Mouse (Mus musculus) adrenal gland, adult 18-20 months (tissue): ENCODE data around the gene Nudc. TPM values are rescaled to one million over a fixed set of nuclear protein-coding genes. Genes with fewer than 3 reads are reported as not detected.

Experiments
- DNase-seq, 2 experiments: peaks; one replicate each; pipeline ENCODE4 v3.0.0; 2021 to 2022; ENCODE audit warnings: low spot score in 2 of 2
- microRNA-seq, 2 experiments: library from miRNA; unstranded; fragments of <30 nt; microRNA quantifications; one replicate each; pipeline ENCODE4 v1.2.0; 2021; ENCODE audit warnings: borderline number of aligned reads in 2 of 2
- total RNA-seq, 2 experiments: library from RNA; stranded (reverse); gene quantifications; 1 replicate in 1 of 2; 2 replicates in 1 of 2; pipeline ENCODE4 v1.2.3; 2021

Nudc gene
- total RNA-seq, 2 experiments from 2014 or later = 148 to 172 TPM

DNA sequence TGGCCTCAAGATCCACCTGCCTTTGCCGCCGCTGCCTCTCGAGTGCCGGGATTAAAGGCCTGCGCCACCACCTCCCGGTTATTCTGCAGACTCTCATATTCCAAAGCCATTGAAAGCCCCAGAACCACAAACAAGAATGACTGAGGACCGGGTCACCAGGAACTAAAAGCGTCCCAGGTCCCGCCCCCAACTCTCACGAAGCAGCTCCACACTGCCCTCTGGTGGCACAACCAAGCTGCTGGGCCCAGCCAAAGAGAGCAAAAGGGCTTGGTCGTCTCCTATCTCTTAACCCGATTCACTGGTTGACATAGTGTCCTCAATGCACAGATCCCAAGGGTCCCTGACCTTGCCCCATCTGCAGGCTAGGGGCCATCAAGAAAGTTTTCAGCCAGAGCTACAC is 51.4 kb downstream of the Nudc start:
- DNase-seq = peak; percentile 96

DNA sequence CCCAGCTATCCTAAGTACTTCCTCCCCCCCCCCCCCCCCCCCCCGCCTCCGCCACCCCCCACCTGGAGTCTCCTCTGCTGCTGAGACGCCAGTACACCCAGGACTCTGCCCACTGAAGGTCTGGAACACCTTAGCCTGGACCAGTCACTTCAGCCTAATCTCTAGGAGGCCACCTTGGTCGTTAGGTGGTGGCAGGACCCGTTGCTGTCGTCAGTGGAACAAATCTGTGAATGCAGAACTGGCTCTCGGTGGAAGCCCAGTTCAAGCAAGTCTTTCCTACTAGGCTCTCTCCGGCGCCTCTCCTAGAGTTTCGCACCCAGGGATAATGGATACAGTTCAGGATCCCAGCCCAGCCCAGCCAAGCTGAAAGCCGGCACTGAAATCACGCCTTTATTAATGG is 51.9 kb downstream of the Nudc start:
- DNase-seq = no peak

DNA sequence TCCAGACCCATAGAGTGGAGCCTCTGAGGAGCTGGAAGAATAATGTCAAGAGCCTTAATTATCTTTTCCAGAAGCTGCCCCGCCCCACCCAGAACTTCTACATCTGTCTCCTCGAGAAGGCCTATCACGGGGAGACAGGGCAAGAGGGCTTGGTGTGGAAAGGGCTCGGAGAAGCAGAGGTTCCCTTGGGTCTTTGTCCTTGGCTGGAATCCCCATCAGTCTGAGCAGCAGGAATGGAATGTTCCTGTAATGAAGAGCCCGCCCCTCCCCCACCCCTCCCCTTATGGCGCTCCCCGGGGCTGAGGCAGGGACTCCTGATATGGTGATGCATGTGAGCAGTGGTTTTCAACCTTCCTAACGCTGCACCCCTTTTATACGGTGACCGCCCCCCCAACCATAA is 54.0 kb downstream of the Nudc start:
- no peak for DNase-seq

DNA sequence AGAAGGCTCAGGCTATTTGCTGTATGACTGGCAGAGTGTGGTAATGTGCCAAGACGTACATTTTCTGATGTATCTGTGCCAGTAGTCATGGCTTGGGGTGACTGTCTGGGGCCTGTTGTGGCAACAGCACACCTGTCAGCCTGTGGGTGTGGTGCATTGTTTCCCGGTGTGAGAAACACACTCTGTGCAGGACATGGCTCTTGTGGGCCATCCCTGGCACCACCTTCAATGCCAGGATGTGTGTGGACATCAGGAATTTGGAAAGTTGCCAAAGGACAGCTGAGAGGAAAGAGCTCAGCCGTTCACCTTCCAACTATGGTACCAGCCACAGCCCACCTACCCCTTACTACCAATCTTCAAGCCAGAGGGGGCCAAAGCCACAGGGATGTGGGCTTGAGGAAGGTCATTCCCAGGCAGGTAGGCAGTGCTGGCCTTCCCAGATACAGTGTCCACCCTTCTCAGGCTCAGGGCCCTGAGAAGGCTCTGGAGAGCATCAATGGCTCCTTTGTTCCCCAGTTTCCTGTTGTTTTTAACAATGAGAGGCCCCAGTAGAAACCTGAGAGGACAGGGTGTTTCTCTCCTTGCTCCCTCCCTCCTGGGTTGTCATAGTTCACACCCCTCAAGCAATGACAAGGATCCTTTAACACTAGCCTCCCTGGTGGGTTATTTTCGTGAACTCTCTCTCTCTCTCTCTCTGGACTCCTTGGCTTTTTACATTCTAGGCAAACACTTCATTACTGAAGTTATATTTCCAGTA is 56.1 kb downstream of the Nudc start:
- DNase-seq = no peak

DNA sequence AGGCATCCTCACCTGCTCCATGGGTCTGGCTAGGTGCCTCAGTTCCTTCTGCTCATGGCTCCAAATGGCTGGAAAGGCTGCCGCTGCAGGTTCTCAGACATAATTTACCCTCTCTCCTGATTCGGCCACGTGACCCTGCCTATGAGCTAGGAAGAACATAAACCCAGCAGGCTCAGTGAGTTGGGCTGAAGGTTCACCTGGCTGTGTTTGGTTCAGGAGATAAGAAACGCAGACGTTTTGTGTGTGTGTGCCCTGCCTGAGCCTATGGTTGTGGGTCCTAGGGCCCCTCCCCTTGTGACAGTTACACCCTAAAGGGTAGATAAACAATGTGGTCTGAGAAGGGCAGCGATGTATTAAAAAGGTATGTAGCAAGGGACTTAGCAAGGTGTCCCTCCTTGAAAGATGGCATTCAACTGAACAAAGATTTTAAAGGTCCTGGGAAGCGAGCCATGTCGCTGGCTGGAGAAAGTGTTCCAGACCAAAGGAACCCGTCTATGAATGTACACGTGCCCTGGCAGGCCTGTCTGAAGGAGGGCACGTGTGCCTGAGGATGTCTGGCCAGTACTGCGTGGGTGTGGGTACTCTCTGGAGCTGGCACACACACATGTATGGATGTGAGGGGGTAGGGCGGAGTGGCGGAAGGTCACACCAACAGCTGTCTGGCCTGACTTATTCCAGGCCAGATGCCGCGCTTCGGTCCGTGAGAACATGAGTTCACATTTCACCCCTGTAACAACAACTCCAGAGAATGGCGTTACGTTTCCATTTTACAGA is 57.0 kb downstream of the Nudc start:
- no peak for DNase-seq

DNA sequence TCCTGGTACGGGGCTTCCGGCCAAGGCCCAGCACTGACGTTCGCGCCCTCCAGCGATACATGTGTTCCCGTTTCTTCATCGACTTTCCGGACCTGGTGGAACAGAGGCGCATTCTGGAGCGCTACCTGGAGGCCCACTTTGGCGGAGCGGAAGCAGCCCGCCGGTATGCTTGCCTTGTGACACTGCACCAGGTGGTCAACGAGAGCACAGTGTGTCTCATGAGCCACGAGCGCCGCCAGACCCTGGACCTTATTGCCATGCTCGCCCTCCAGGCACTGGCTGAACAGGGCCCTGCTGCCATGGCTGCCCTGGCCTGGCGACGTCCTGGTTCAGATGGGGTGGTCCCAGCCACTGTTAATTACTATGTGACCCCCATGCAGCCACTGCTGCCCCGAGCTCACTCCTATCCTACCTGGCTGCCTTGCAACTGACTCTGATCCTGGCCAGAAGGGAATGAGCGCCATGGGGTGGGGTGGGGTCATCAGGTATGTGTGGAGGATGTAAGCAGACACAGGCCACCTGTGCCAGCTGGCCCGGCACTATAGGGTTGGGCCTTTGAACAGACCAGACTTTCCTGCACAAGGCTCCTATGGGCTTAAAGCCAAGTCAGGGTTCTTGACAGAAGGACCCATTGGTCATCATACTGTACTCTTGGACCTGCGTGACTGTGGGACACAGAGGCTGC is 59.0 kb downstream of the Nudc start:
- no peak for DNase-seq

DNA sequence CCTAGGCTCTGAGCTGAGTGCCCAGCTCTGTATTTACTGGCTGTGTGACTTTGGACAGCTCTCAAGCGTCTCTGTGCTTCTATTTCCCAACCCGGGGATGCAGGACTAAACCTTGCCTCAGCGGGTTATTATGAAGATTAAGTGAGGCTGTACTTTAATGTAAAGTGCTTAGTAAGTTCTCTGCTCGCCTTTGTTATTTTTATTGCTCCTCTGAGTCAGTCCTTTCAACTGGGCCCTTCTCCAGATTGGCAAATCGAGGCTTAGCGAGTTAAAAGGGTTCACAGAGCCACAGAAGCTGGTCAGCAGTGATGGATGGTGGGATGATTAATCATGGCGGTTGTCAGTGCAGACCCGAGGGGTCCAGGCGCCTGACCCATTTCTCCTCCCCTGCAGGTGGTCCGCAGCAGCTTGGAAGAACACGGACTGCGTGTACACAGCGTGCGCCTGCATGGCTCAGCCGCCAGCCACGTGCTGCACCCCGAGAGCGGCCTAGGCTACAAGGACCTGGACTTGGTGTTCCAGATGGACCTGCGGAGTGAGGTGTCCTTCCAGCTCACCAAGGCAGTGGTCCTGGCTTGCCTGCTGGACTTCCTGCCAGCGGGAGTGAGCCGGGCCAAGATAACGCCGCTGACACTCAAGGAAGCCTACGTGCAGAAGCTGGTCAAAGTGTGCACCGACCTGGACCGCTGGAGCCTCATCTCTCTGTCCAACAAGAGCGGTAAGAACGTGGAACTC is 59.9 kb downstream of the Nudc start:
- DNase-seq = no peak

DNA sequence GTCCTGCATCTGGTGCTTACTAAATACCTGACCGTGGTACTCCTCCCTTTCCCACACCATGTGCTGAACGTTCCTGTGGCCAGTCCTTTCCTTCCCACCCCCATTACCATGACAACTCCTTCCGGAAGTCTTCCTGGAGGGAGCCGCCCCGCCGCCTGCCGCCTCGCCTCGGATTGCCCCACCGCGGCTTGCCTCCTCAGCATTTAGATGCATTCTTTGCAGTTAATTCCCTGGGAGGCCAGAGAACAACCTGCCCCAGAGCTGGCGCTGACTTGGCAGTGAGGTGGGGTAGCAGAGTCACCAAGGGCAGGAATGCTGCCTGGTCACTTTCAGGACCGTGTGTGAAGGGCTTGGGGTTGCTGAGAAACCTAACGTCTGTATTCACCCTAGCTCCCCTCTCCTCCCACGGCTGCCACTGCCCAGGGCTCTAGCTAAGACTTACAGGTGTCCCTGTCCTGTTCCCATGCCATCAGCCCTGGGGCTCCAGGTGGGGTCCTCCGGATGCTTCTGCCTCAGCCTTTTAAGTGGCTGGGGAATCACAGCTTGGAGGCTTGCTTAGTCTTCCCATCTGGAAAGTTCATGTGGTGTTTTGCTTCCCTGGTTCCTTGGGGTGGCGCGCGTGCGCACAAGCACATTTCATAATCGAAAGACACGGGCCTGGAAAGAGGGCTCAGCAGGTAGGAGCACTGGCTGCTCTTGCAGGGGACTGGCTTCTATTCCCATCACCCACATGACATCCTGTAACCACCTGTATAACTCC is 61.4 kb downstream of the Nudc start:
- peak in 1 of 2 experiments; percentile 41 for DNase-seq

Small RNAs within 50 kb of the gene (microRNA-seq; reads per million reads assigned to microRNA genes)
- gene Gm23158 = 0 reads per million in 2 experiments

Other genes with a start within 250 kb of the Nudc start
- 10 to 100 TPM; 57.6 to 63.6 TPM for gene Wdtc1, start 192.5 kb downstream of the Nudc start, total RNA-seq
- 10 to 100 TPM; 44.5 to 55.0 TPM for gene Slc9a1, start 176.3 kb downstream of the Nudc start, total RNA-seq
- gene Tent5b, start 65.9 kb downstream of the Nudc start, total RNA-seq = 1 to 10 TPM; 2.0 to 4.6 TPM
- 1 to 10 TPM; 4.4 to 5.3 TPM for gene Trnp1, start 47.4 kb downstream of the Nudc start, total RNA-seq
- under 1 TPM; 0.42 to 0.99 TPM for gene Kdf1, start 27.0 kb downstream of the Nudc start, total RNA-seq
- gene Nr0b2, start 7.4 kb upstream of the Nudc start, total RNA-seq = 10 to 100 TPM; 48.6 to 60.7 TPM
- 1 to 10 TPM; 5.7 to 7.2 TPM for gene Gpatch3, start 28.7 kb upstream of the Nudc start, total RNA-seq
- gene Gpn2, start 38.4 kb upstream of the Nudc start, total RNA-seq = 10 to 100 TPM; 16.2 to 16.4 TPM
- gene Sfn, start 56.2 kb upstream of the Nudc start, total RNA-seq = 1 to 10 TPM; 1.4 to 1.9 TPM
- gene Zdhhc18, start 104.2 kb upstream of the Nudc start, total RNA-seq = 10 to 100 TPM; 19.6 to 34.5 TPM
- 10 to 100 TPM; 16.3 to 20.4 TPM for gene Pigv, start 126.7 kb upstream of the Nudc start, total RNA-seq
- 10 to 100 TPM; 37.9 to 43.6 TPM for gene Arid1a, start 210.8 kb upstream of the Nudc start, total RNA-seq